Mouse (Mus musculus) naive thymus-derived CD4-positive, alpha-beta T cell, adult 2 months (primary cell): Measurements from ENCODE around the gene Triobp.

ENCODE experiments used
- DNase-seq: peaks from one replicate; pipeline ENCODE4 v3.0.0-alpha.2; 2011; ENCODE audit warnings: low read depth

The Triobp gene

DNA sequence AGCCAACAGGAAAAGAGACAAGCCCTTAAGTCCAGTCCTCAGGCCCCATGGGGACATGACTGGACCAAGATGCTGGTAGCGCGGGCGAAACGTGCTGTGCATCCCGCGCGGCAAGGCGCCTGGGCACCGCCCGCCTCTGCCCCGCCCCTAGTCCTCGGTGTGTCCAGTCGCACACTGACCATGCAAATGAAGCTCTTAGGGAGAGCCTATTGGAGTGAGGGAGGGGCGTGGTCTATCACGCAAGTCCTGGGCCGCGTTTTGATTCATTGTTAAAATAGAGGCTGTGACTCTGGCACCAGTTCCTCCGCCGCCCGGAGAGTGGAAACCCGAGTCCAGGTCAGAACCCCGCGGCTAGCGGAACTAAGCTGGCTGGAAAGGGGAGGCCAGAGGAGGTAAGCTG lies at the start of gene Triobp:
Gene Triobp, plus strand, starts transcription at position 68 of the 400 bp plus-strand sequence.
- DNase-seq = no peak

DNA sequence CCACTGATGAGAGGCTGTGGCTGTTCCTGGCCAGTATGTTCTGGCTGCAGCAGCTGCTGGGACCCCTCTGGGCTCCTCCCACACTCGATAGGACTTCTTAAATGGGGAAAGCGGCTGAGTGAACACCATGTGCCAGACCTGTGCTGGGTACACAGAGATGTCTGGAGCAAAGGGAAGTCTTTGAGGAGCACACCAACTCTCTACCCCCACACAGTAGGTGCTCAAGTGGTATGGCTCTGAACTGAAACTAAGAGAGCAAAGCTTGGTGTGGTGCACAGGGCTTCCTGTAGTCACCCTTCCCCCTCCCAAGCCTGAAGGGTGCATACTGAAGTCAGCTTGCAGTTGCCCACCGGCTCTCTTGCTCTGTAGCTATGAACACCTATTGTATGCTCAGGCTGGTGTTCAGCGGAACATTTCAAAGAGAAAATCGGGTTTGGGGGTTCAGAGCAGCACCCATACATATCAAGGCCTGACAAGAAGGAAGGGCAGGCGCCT lies 49.0 kb upstream of the Triobp start:
- peak; percentile 75 for DNase-seq

DNA sequence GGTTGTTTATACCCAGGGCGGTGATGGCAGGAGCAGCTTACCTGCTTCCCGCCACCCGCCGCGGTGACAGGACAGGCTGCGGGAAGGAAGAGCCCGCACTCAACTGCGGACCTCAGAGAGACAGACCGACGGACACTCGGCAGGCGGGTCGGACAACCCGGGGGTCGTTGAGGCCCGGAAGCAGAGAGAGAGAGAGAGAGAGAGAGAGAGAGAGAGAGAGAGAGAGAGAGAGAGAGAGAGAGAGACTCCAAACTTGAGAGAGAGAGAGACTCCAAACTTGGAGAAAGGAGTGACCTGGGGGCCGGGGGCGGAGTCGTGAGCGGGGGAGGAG lies 48.1 kb upstream of the Triobp start, which contains the start of gene Gm49510:
Gene Gm49510, plus strand, starts transcription at position 259 of the 331 bp plus-strand sequence.
- DNase-seq = no peak

DNA sequence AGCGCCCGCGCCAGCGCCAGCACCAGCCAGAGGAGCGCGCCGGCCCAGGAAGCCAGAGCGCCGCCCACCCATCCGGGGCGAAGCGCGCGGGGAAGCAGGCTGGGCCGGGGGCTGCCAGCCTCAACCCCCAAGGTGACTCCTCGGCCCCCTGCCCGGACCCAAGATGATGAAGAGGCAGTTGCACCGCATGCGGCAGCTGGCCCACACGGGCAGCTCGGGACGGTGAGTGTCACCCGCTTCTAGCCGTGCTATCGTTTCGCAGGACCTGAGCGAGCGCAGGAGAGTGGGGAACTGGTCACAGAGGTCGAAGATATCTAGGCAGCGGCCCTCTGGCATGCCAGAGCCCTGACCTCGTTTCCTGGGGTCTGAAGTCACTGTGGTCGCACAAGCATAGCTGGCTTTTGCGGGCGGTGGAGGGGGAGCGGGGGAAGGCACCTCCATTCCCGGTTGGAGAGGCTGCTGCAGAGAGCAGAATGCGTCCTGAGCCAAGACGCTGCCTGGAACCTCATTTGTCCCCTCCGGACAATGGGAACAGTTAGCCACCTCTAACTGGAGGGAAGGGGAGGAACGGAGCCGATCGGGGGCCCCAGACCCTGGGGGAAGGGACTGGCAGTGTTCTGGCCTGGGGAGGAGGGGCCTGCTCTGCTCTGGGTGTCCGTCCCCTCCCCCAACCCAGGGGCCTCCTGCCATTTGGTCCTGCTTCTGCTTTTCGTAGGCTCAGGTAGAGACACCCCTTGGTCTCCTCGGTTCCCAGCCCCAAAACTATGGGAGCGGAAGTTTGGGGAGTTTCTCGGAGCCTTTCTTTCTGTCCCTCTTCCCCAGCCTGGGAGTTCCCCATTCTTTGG lies 47.6 kb upstream of the Triobp start, which contains the start of gene Sh3bp1:
Gene Sh3bp1, plus strand, starts transcription at position 29 of the 845 bp plus-strand sequence.
- peak; percentile 80 for DNase-seq

DNA sequence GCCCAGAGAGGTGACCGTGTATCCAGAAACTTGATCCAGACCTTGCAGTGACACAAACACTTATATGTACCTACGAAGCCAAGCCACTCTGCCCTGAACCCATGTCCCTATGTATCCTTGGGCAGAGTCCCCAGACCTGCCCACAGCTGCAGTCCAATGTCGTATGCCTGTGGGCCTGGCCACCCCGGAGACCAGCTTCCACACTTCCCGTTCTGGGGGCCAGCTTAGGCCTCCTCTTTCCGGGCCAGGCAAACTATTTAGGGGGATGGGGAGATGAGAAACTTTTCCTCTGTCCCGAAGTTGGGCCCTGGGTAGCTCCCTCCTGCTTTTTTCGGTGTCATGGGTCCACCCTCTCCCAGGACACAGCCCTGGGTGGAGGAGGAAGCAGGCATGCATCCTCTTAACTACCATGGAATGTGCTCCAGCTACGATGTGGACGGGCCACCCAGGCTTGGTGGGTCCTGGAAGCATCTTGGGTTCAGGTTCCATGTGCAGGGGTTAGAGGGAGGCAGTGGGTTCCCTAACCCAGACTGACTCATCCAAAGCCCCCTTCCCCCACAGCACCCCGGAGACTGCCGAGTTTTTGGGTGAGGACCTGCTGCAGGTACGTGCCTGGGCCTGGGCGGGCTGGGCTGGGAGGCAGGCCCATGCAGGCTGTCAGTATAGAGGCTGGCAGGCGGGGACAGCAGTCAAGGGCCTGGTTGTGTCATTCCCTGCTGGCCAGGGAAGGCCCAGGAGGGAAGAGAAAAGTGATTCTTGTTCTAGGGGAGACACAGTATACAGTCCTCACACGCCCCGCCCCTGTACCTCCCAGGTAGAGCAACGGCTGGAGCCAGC lies 46.7 kb upstream of the Triobp start:
- DNase-seq = peak; percentile 31

DNA sequence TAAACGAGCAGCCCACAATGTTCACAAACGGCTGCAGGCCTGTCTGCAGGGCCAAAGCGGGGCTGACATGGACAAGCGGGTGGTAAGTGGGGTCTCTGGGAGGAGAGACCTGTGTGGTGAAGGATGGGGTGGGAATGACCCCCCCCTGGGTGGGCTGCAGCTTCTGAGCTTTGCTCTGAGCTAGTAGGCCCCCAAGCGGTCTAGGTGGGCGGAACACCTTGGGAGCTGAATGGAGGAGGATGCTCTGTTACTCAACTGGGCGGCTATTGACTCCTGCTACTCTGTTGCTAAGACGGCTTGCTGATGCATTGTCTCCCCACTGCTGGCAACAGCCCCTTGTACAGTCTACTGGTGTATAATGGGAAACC lies 46.1 kb upstream of the Triobp start:
- peak; percentile 47 for DNase-seq

DNA sequence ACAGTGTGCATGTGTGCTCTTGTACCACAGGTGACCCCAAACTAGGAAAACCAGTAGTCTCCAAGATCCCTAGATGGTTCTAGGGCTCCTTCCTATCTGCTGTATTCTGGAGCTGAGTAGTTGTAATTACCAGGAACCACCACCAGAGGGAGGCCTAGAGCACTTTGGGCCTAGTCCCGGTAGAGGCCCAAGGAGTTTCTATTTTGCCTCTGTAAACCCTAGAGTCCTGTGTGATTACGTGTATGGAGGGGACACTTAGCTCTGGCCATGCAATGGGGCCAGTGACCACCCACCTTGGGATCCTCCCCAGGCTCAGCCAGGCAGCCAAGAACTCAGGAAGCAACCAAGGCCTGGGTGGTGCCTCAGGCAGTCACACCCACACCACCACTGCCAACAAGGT lies 44.3 kb upstream of the Triobp start:
- peak; percentile 92 for DNase-seq

DNA sequence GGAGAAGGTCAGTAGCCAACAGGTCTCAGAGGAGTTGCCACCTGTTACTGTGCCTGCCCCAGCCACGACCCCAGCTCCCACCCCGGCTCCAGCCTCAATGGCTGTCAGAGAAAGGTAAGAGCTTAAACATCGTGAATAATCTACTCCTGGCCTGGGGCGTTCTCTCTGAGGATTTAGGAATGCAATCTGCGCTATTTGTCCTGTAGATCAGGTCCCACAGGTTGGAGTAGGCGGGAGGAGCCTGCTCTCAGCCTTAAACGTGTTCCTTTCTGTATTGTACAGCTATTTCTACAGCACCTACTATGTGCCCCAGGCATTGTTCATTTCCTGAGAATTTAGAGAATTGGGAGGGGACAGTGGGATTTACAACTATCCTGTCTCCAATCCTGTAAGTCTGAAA lies 39.1 kb upstream of the Triobp start:
- DNase-seq = no peak

DNA sequence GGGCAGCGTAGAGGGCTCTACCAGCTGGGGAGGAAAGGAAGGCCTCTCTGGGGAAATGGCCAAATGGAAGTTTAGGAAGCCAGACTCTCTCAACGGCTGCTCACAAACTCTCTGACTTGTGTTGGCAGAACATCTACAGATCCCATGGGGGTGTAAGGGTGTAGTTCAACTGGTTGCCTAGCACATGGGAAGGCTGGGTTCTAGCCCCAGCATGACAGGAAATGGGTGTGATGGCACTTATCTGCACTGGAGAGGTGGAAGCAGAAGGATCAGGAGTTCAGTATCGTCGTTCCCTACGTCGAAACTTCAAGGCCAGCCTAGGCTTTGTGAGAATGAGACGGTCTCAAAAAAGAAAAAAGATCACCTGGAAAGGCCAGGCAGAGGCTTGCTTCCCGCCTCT lies 38.5 kb upstream of the Triobp start:
- no peak for DNase-seq

DNA sequence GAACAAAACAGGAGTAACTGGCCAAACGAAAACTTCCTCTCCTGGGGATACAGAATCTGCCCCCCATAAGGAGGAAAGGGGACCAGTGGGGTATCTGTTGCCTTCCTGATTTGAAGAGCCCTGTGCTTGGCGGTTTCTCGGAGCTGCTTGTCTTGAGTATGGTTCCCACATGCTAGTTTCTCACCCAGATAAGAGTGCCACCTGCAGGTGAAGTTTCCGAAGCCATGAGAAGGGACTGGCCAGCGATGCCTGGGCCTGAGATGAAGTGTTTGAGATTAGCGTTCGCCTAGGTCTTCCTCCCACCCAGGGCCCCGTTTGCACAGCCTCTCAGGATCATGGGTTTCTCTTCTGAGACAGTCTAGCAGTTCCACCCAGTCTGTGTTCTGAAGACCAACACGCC lies 35.5 kb upstream of the Triobp start:
- peak; percentile 68 for DNase-seq

DNA sequence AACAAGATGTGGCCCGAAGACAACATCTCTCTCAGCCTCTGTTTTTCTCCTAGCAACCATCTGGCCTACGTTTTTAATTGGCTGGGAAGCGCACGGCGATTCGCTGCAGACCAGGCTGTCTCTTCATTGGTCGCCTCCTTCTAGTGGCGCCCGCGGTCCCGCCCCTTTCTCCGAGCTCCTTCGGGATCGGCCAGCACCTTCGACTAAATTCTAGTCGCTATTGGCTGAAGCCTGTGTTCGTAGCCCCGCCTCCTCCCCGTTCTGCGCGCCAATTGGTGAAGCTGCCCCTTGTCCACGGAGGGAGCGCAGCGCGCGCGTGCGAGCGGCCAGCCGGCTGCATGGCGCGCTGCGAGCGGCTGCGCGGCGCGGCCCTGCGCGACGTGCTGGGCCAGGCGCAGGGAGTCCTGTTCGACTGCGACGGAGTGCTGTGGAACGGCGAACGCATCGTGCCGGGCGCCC lies 33.9 kb upstream of the Triobp start, which contains the start of gene Pdxp:
Gene Pdxp, plus strand, starts transcription at position 288 of the 459 bp plus-strand sequence.
- peak; percentile 97 for DNase-seq

DNA sequence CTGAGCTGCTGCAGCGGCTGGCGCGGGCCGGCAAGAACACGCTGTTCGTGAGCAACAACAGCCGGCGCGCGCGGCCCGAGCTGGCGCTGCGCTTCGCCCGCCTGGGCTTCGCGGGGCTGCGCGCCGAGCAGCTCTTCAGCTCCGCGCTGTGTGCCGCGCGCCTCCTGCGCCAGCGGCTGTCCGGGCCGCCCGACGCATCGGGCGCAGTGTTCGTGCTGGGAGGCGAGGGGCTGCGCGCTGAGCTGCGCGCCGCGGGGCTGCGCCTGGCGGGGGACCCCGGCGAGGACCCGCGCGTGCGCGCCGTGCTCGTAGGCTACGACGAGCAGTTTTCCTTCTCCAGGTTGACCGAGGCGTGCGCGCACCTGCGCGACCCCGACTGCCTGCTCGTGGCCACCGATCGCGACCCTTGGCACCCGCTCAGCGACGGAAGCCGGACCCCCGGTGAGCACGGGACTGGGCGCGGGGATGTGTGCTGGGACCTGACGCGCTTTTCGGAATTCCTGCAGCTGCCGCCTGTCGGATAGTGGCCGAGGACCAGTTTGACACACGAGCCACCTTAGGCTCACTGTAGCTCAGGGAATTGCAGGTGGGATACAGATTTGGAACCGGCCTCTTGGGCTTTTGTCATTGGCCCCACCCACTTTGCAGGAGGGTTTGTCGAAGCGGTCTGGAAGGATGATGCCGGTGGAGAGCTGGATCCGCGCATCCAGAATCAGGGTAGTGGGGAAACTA lies 33.3 kb upstream of the Triobp start:
- peak; percentile 53 for DNase-seq

DNA sequence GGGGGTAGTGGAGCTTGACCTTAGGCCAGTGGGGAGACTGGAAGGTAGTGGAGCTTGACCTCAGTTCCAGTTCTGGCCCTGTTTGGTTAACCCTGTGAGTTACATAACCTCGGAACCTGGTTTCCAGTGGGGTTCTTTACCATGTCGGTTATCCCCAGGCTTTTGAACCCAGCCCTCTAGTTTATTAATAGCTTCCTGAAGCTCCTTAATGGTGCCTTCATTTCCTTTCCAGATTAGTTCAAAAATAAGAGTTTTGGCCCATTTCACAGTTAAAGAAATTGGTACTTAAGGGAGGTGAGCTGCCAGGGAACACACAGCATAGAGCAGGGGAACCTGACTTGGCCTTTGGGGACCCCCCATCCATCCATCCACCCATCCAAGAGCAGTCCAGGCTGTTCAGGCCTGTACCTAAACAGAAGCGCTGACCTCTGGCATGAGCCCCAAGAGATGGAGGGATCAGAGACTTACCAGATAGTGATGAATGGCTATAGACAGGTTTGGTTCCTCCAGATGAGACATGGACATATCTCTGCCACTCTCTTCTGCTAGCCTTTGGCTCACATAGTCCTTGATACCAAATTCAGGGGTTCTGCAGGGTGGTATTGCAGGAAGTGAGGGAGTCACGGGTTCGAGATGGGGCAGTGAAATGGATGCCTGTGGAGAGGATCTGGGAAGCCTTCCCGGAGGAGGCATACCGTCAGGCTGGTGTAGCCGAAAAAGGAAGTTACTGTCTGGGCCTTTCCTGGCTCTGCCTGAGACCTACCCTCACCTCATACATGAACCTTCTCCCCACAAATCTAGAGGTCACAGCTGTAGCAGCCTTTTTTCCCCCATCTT lies 32.5 kb upstream of the Triobp start:
- DNase-seq = no peak

DNA sequence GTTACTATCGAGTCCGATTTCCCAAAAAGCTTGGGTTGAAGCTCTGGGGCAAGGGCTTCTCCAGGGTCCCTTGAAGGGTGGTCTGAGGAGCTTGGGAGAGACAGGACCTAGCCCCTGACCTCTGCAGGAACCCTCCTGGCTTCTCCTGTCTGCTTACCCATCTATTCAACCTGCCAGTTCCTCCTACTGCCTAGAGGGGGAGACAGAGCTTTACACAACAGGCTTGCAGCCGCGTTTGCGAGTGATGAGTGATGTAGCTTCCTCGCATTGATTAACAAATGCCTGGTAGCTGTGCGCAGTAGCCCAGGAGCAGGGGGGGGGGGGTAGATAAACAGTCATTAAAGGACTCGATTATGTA lies 31.9 kb upstream of the Triobp start:
- DNase-seq = peak; percentile 90

DNA sequence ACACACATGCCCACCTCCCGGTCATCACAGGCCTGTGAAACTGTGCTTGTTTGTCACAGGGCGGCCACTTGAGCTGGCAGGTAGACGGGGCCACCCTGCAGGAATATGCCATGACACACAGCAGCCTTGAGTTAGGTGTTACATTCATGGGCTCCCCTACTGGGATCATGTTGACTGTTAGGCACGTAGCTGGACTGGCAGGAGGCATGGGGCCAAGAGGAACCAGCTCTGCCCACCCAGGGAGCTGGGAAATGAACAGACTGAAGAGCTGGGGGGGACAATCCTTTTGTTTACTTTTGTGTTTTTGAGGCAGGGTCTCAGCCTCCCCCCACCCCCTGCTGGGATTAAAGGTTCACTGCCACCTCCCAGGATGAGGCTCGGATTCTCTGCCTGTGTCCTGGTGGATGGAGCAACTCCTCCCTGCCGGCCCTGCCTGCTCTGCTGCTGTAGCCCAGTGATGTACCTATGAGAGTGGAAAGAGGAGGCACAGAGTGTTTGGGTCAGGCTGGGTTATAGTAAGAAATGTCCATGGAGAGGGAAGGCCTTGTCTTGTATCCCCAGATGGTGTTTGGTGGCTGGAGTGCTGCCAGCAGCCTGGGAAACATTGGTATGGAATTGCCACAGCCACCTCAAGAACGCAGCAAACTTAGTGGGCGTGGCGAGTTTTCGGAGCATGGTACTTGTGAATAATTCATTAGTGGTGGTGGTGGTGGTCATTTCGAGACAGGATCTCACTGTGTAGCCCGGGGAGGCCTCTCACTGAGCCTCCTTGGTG lies 31.3 kb upstream of the Triobp start:
- no peak for DNase-seq

DNA sequence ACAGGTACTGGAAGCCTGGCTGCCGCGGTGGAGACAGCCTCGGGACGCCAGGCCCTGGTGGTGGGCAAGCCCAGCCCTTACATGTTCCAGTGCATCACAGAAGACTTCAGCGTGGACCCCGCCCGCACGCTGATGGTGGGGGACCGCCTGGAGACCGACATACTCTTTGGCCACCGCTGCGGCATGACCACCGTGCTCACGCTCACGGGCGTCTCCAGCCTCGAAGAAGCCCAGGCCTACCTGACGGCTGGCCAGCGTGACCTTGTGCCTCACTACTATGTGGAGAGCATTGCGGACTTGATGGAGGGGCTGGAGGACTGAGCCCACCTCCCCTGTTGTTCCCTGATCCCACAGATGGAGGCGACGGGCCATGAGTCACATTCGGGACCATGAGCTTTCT lies 29.4 kb upstream of the Triobp start:
- no peak for DNase-seq

DNA sequence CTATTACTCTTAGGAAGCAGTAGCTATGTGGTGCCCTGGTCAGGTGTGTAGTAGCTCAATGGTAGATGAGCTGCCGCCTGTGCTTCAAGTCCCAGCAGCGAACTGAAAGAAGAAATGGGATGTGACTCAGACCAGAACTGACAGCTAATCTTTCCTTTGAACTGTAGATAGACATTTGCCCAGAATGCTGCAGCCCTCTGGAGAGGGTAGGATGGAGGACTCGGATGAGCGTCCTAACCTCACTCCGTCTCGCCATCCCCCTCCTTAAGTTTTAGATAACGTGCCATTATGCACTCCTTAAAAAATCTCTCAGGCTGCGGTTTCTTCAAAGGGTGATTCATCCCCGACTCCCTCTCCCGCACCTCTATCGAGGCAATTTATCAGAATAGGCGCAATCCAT lies 27.6 kb upstream of the Triobp start:
- no peak for DNase-seq

DNA sequence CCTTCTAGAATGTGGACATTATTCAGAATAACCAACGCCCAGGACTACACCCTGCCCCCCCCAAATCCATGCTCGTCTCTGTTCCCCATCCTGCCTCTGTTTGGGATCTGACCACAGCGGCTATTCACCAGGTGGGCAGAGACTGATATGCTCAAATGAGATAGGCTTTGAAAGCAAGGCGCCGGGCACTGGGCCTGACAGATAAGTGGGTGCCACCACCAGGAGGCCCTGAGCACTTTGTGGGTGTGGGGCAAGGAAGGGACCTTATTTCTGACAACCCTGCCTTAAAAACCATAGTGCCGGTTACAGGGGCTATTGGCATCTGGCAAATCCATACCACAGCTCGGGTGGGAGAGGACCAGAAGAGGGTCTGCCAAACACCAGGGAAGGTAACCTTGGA lies 24.8 kb upstream of the Triobp start:
- DNase-seq = no peak

DNA sequence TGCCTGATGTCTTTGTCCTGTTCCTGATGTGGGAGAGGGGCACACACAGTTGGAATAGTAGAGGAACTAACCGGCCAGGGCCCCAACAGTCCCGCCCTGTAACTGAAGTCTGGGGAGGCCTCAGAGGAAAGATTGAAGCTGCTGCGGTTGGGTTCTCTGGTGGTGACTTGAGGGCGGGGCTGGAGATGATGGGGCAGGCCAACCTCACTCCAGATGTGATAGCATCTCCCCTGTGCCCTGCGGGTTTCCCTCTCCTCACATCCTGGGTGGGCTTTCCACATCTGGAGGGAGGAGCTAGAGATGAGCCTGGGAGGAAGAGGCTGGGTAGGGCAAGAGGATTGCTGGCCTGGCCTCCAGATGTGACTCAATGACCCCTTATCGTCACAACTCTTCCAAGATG lies 23.9 kb upstream of the Triobp start:
- DNase-seq = peak; percentile 76

DNA sequence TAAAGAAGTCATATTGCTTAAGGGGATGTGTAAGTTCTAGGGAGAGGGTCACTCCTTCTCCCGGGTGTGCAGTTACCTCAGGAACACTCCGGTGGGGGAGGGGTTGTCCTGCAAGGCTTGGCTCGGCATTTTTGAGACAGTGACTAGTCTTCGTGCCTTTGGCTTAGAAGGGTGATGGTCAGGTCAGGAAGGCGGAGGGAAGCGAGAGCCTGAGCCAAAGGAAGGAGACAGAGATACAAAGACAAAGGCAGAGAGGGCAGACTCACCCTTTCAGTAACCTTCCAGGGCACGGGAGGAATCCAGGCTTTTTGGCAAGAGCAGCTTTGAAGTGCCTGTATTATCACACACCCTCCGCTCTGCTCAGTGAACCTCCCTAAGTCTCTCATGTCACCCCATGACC lies 22.4 kb upstream of the Triobp start:
- DNase-seq = no peak
